Mouse (Mus musculus) urinary bladder, postnatal 4 days (tissue): ENCODE results near the gene Cd248.

Experiments used
- DNase-seq, 2 experiments: peaks; one replicate each; pipeline ENCODE4 v3.0.0; 2021 to 2022; ENCODE audit warnings: low spot score in 2 of 2

The Cd248 gene

GRCm38 (mm10) chr19:5106731-5107191 is 38.9 kb downstream of the Cd248 start, which contains the start of gene Rab1b:
Rab1b (minus strand) TSS chr19:5107072.
- DNase-seq: peak; percentile 98

- no peak for DNase-seq
Measured at GRCm38 (mm10) chr19:5107556-5108270, 39.8 kb downstream of the Cd248 start.

- DNase-seq: no peak
Measured at GRCm38 (mm10) chr19:5108271-5108575, 40.3 kb downstream of the Cd248 start.

- no peak for DNase-seq
Measured at GRCm38 (mm10) chr19:5108702-5109101, 40.8 kb downstream of the Cd248 start.

- DNase-seq: no peak
Measured at GRCm38 (mm10) chr19:5109659-5110453, 42.0 kb downstream of the Cd248 start.

GRCm38 (mm10) chr19:5113783-5114182 is 45.9 kb downstream of the Cd248 start:
- no peak for DNase-seq

- DNase-seq: peak; percentile 89 to 90
Measured at GRCm38 (mm10) chr19:5117494-5118383, 49.9 kb downstream of the Cd248 start.

- no peak for DNase-seq
Measured at GRCm38 (mm10) chr19:5118384-5118698, 50.5 kb downstream of the Cd248 start, which contains the start of gene Klc2. Klc2 (minus strand) TSS chr19:5118560.
